Mouse (Mus musculus) MEL (cell line): Measurements from ENCODE around the gene Sgf29. TPM values are rescaled to one million over a fixed set of nuclear protein-coding genes. Genes with fewer than 3 reads are reported as not detected.
A peak's percentile ranks its signal among the peaks of the same experiment; 100 is the strongest.

Experiments used
- DNase-seq: peaks from one replicate; pipeline ENCODE4 v3.0.0; 2011; ENCODE audit warnings: low read depth, low spot score
- H3K27ac ChIP-seq: 2 replicates; pipeline ENCODE4 v1.5.1; 2012; ENCODE audit warnings: low read depth, mild to moderate bottlenecking, control low read depth, low read length, moderate library complexity; ENCODE audit not compliant: control insufficient read depth
- H3K27me3 ChIP-seq, 2 experiments: fragments of 150-350 bp in 1 of 2; sonication (generic) in 1 of 2; 2 replicates each; pipeline ENCODE4 v1.6.1; 2012; ENCODE audit warnings: low read length in 2 of 2, mild to moderate bottlenecking in 2 of 2, improper control_type of control experiment in 1 of 2, moderate library complexity in 1 of 2; ENCODE audit not compliant: insufficient read depth in 2 of 2, control insufficient read depth in 1 of 2
- H3K36me3 ChIP-seq, 2 experiments: 2 replicates each; pipeline ENCODE4 v1.6.1; 2012 to 2014; ENCODE audit warnings: low read length in 2 of 2, improper control_type of control experiment in 1 of 2, inconsistent platforms in 1 of 2, mild to moderate bottlenecking in 1 of 2; ENCODE audit not compliant: insufficient read depth in 2 of 2, control insufficient read depth in 1 of 2
- H3K4me1 ChIP-seq, 2 experiments: fragments of 150-350 bp in 1 of 2; sonication (generic) in 1 of 2; 2 replicates each; pipeline ENCODE4 v1.6.1; 2012; ENCODE audit warnings: low read length in 2 of 2, improper control_type of control experiment in 1 of 2, mild to moderate bottlenecking in 1 of 2; ENCODE audit not compliant: insufficient read depth in 2 of 2, control insufficient read depth in 1 of 2
- H3K4me3 ChIP-seq, 2 experiments: fragments of 150-350 bp in 1 of 2; sonication (generic) in 1 of 2; 2 replicates each; pipeline ENCODE4 v1.5.1; 2012; ENCODE audit warnings: low read depth in 2 of 2, low read length in 2 of 2, mild to moderate bottlenecking in 2 of 2, moderate library complexity in 2 of 2, control low read depth in 1 of 2, improper control_type of control experiment in 1 of 2; ENCODE audit not compliant: control insufficient read depth in 1 of 2, insufficient read depth in 1 of 2
- H3K79me2 ChIP-seq: 2 replicates; pipeline ENCODE4 v1.6.1; 2012; ENCODE audit warnings: mild to moderate bottlenecking, low read length, moderate library complexity; ENCODE audit not compliant: control insufficient read depth, poor library complexity, insufficient read depth
- H3K9ac ChIP-seq: 2 replicates; pipeline ENCODE4 v1.6.1; 2012; ENCODE audit warnings: low read depth, mild to moderate bottlenecking, control low read depth, low read length, moderate library complexity; ENCODE audit not compliant: control insufficient read depth, poor library complexity, severe bottlenecking
- H3K9me3 ChIP-seq: fragments of 150-350 bp; sonication (generic); replicated peaks from 2 replicates; pipeline ENCODE4 v1.6.1; 2012; ENCODE audit warnings: mild to moderate bottlenecking, low read length, improper control_type of control experiment, moderate library complexity; ENCODE audit not compliant: insufficient read depth
- BHLHE40 ChIP-seq: IDR thresholded peaks from 2 replicates; pipeline ENCODE4 v1.6.1; 2012; ENCODE audit warnings: low read depth, mild to moderate bottlenecking, inconsistent platforms, low read length, improper control_type of control experiment, borderline replicate concordance
- CHD2 ChIP-seq: IDR thresholded peaks from 2 replicates; pipeline ENCODE4 v1.6.1; 2011; ENCODE audit warnings: low read length, improper control_type of control experiment
- CTCF ChIP-seq, 3 experiments: IDR thresholded peaks in 2 of 3; conservative IDR thresholded peaks in 1 of 3; 2 replicates each; pipeline ENCODE4 v1.5.1; 2011 to 2012; ENCODE audit warnings: low read length in 3 of 3, low read depth in 2 of 3, mild to moderate bottlenecking in 2 of 3, improper control_type of control experiment in 1 of 3, inconsistent platforms in 1 of 3, mixed read lengths in 1 of 3, moderate library complexity in 1 of 3; ENCODE audit not compliant: control insufficient read depth in 1 of 3, insufficient read depth in 1 of 3, poor library complexity in 1 of 3, severe bottlenecking in 1 of 3
- E2F4 ChIP-seq: IDR thresholded peaks from 2 replicates; pipeline ENCODE4 v1.6.1; 2011; ENCODE audit warnings: low read depth, low read length, improper control_type of control experiment, borderline replicate concordance
- ELF1 ChIP-seq: IDR thresholded peaks from 2 replicates; pipeline ENCODE4 v1.6.1; 2014; ENCODE audit warnings: low read depth, mild to moderate bottlenecking, inconsistent platforms, low read length, improper control_type of control experiment, moderate library complexity
- EP300 ChIP-seq, 2 experiments: IDR thresholded peaks; 2 replicates each; pipeline ENCODE4 v1.6.1; 2011; ENCODE audit warnings: improper control_type of control experiment in 2 of 2, low read length in 2 of 2, low read depth in 1 of 2, mild to moderate bottlenecking in 1 of 2
- ETS1 ChIP-seq: IDR thresholded peaks from 2 replicates; pipeline ENCODE4 v1.6.1; 2012; ENCODE audit warnings: low read depth, mild to moderate bottlenecking, inconsistent platforms, low read length, improper control_type of control experiment, moderate library complexity
- GATA1 ChIP-seq: IDR thresholded peaks from 2 replicates; pipeline ENCODE4 v1.6.1; 2011; ENCODE audit warnings: low read depth, low read length, improper control_type of control experiment
- MAFK ChIP-seq: IDR thresholded peaks from 2 replicates; pipeline ENCODE4 v1.6.1; 2011; ENCODE audit warnings: low read depth, mild to moderate bottlenecking, low read length, improper control_type of control experiment, borderline replicate concordance
- MAX ChIP-seq: IDR thresholded peaks from 2 replicates; pipeline ENCODE4 v1.6.1; 2011; ENCODE audit warnings: low read length, improper control_type of control experiment
- MEF2A ChIP-seq: IDR thresholded peaks from 2 replicates; pipeline ENCODE4 v1.6.1; 2014; ENCODE audit warnings: low read depth, mild to moderate bottlenecking, inconsistent platforms, low read length, improper control_type of control experiment; ENCODE audit not compliant: poor library complexity, insufficient replicate concordance, severe bottlenecking; ENCODE audit errors: extremely low read depth
- MYB ChIP-seq: IDR thresholded peaks from 2 replicates; pipeline ENCODE4 v1.6.1; 2011; ENCODE audit warnings: mild to moderate bottlenecking, low read depth, low read length, improper control_type of control experiment
- MYC ChIP-seq: IDR thresholded peaks from 2 replicates; pipeline ENCODE4 v1.6.1; 2011; ENCODE audit warnings: low read depth, mild to moderate bottlenecking, low read length, improper control_type of control experiment, moderate library complexity
- NRF1 ChIP-seq: IDR thresholded peaks from 2 replicates; pipeline ENCODE4 v1.6.1; 2014; ENCODE audit warnings: low read depth, mild to moderate bottlenecking, inconsistent platforms, low read length, improper control_type of control experiment, moderate library complexity; ENCODE audit not compliant: poor library complexity, insufficient read depth, severe bottlenecking
- POLR2A ChIP-seq, 2 experiments: IDR thresholded peaks; 2 replicates each; pipeline ENCODE4 v1.6.1; 2011 to 2012; ENCODE audit warnings: low read length in 2 of 2, mild to moderate bottlenecking in 2 of 2, control low read depth in 1 of 2, improper control_type of control experiment in 1 of 2, low read depth in 1 of 2, moderate library complexity in 1 of 2; ENCODE audit not compliant: control insufficient read depth in 1 of 2, insufficient read depth in 1 of 2, poor library complexity in 1 of 2
- POLR2AphosphoS5 ChIP-seq: IDR thresholded peaks from 2 replicates; pipeline ENCODE4 v1.6.1; 2012; ENCODE audit warnings: low read depth, borderline replicate concordance, mild to moderate bottlenecking, inconsistent platforms, low read length, moderate library complexity, mixed read lengths
- RCOR1 ChIP-seq: IDR thresholded peaks from 2 replicates; pipeline ENCODE4 v1.6.1; 2012; ENCODE audit warnings: low read depth, mild to moderate bottlenecking, inconsistent platforms, low read length, improper control_type of control experiment
- SIN3A ChIP-seq: IDR thresholded peaks from 2 replicates; pipeline ENCODE4 v1.6.1; 2012; ENCODE audit warnings: low read length, improper control_type of control experiment, inconsistent platforms
- TAL1 ChIP-seq: IDR thresholded peaks from 2 replicates; pipeline ENCODE4 v1.6.1; 2012; ENCODE audit warnings: mild to moderate bottlenecking, inconsistent platforms, low read length, moderate library complexity, mixed read lengths
- TBP ChIP-seq: IDR thresholded peaks from 2 replicates; pipeline ENCODE4 v1.8.0; 2011; ENCODE audit warnings: low read depth, low read length, improper control_type of control experiment
- TCF12 ChIP-seq: IDR thresholded peaks from 2 replicates; pipeline ENCODE4 v1.6.1; 2014; ENCODE audit warnings: low read depth, mild to moderate bottlenecking, inconsistent platforms, low read length, improper control_type of control experiment, moderate library complexity
- USF1 ChIP-seq: IDR thresholded peaks from 2 replicates; pipeline ENCODE4 v1.6.1; 2014; ENCODE audit warnings: low read depth, mild to moderate bottlenecking, inconsistent platforms, low read length, improper control_type of control experiment, moderate library complexity
- ZC3H11A ChIP-seq: IDR thresholded peaks from 2 replicates; pipeline ENCODE4 v1.6.1; 2012; ENCODE audit warnings: low read depth, mild to moderate bottlenecking, inconsistent platforms, low read length, improper control_type of control experiment
- ZNF384 ChIP-seq: IDR thresholded peaks from 2 replicates; pipeline ENCODE4 v1.6.1; 2012; ENCODE audit warnings: low read depth, mild to moderate bottlenecking, inconsistent platforms, low read length, improper control_type of control experiment
- polyA plus RNA-seq, 2 experiments: library from polyadenylated mRNA; stranded (reverse) in 1 of 2; unstranded in 1 of 2; fragments of >175 nt in 1 of 2; fragments of >200 nt in 1 of 2; gene quantifications; 2 replicates each; pipeline versions ENCODE4 v1.2.1 to v1.2.4; 2012; ENCODE audit warnings: low replicate concordance in 2 of 2, low read depth in 1 of 2; ENCODE audit not compliant: insufficient read length in 2 of 2, insufficient read depth in 1 of 2, missing spikeins in 1 of 2
- total RNA-seq: library from RNA; depleted of rRNA; stranded (reverse); fragments of 300-350 nt; gene quantifications from 2 replicates; pipeline ENCODE4 v1.2.3, GENCODE M21; 2012

Gene Sgf29
- total and polyA plus RNA-seq, 3 experiments = 81.7 to 117 TPM; not detected in 1

DNA sequence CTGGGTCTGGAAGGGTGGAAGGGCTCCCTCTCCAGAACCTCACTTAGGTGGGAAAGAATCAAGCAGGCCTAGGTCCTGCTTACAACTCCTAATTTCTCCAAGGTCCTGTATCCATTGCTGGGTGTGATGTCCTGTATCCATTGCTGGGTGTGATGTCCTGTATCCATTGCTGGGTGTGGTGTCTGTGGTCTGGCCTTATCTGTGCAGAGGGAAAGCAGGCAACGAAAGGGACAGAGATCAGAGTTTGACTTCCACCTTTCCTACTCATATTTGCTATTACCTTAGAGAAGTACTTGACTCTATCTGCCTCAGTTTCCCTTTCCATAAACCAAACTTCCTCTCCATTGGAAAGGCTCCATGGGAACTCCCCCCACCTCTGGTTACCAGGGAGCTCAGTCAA, 25.7 kb upstream of the Sgf29 start:
- H3K27ac ChIP-seq = peak overlapping the region; percentile 22
- H3K79me2 ChIP-seq = no peaks in the 10 kb centered on the region
- peaks cover 0 to 40% of the 10 kb centered on the region in 2 experiments; a peak in 2 of 4 replicates for H3K36me3 ChIP-seq
- H3K9ac ChIP-seq = no peak overlapping the region
- peak; percentile 53 for DNase-seq
- peak; percentile 75 to 78 for TF ChIP-seq EP300 (IDR thresholded peaks at IDR 0.05; ENCODE audit: low read depth in 1 of 2, low read length in 2 of 2)
- TF ChIP-seq SIN3A = 0 out of 2 replicates have a peak, but pooled peaks have one; percentile 26
- TF ChIP-seq TCF12 = peak; percentile 58
- TF ChIP-seq GATA1 = peak; percentile 72
- no peak for TF ChIP-seq CHD2
- 0 out of 2 replicates have a peak, but pooled peaks have one; percentile 10 for TF ChIP-seq MAFK
- TF ChIP-seq TAL1 = peak; percentile 73
- peak; percentile 71 for TF ChIP-seq RCOR1
- TF ChIP-seq BHLHE40 = no peak
- TF ChIP-seq TBP = no peak
- peak; percentile 45 for TF ChIP-seq ETS1
- no peaks in the 10 kb centered on the region for H3K27me3 ChIP-seq
- H3K4me1 ChIP-seq = peaks cover 23 to 52% of the 10 kb centered on the region in 2 experiments
- H3K9me3 ChIP-seq = no peaks in the 10 kb centered on the region
- no peak overlapping the region for H3K4me3 ChIP-seq

DNA sequence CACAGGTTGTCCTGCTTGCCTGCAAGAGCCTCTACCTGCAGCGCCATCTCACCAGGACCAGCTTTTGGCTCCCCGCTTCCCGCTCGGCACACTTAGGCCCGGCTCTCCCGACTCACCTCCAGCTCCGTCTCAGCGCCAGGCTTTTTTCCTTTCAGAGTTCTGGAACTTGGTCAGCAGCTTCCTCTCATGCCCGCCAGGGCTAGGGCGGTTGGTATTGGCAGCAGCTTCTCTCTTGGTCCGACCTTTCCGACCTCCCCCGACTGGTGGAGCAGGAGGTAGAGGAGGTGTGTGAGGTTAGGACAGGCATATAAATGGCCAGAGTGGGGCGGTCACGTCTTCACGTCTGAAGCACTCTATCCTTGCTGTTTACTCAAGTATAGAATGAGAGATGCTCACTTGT, 24.3 kb upstream of the Sgf29 start:
- no peaks in the 10 kb centered on the region for H3K27me3 ChIP-seq
- TF ChIP-seq TAL1 (no peak), GATA1 (no peak), TBP (no peak), CTCF (IDR thresholded peaks at IDR 0.05 in 2 of 3, conservative IDR thresholded peaks at IDR 0.05 in 1 of 3; ENCODE audit: control insufficient read depth in 1 of 3, insufficient read depth in 1 of 3, low read depth in 2 of 3, low read length in 3 of 3, poor library complexity in 1 of 3, severe bottlenecking in 1 of 3) (no peak), NRF1 (no peak)
- peaks cover 0 to 40% of the 10 kb centered on the region in 2 experiments; a peak in 2 of 4 replicates for H3K36me3 ChIP-seq
- peak overlapping the region; percentile 27 to 60 for H3K4me3 ChIP-seq
- peak overlapping the region; percentile 52; the same call in 1 of the 2 replicates for H3K27ac ChIP-seq
- peaks cover 23 to 52% of the 10 kb centered on the region in 2 experiments for H3K4me1 ChIP-seq
- no peaks in the 10 kb centered on the region for H3K9me3 ChIP-seq
- peak overlapping the region; percentile 68 for H3K9ac ChIP-seq
- no peaks in the 10 kb centered on the region for H3K79me2 ChIP-seq
- DNase-seq = no peak

DNA sequence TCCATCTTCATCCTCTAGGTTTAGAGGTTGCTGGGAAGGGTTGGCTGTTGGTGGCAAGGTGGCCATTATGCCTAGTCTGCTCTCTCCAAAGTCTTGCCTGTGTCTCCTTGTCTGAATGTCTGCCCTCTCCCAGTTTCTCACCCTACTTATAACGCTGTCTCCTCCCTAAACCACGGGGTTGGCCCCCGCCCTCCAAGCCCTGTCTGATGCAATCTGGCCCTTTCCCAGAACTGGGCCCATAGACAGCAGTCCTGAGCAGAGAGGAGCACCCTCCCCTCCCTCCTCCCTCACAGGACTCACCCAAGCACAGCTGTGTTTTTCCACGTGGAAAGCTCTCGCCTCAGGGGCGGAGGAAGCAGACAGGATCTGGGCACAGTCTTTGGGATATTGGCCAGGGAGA, 23.7 kb upstream of the Sgf29 start:
- peak; percentile 81 for DNase-seq
- H3K9ac ChIP-seq = peak overlapping the region; percentile 68
- TF ChIP-seq GATA1 = no peak
- TF ChIP-seq POLR2A (IDR thresholded peaks at IDR 0.05; ENCODE audit: control insufficient read depth in 1 of 2, insufficient read depth in 1 of 2, low read depth in 1 of 2, low read length in 2 of 2, poor library complexity in 1 of 2) = peak in 1 of 2 experiments; percentile 49; a peak in 2 of 4 replicates
- no peak for TF ChIP-seq E2F4
- TF ChIP-seq TCF12 = peak; percentile 50; the same call in 1 of the 2 replicates
- peak in 1 of 2 experiments; percentile 59; a peak in 2 of 4 replicates for TF ChIP-seq EP300 (IDR thresholded peaks at IDR 0.05; ENCODE audit: low read depth in 1 of 2, low read length in 2 of 2)
- TF ChIP-seq RCOR1 = peak; percentile 41; the same call in 1 of the 2 replicates
- TF ChIP-seq ETS1 = peak; percentile 81
- TF ChIP-seq POLR2AphosphoS5 = no peak
- TF ChIP-seq MAX = peak; percentile 21; the same call in 1 of the 2 replicates
- TF ChIP-seq SIN3A = peak; percentile 66
- no peak for TF ChIP-seq ELF1
- peak; percentile 52; the same call in 1 of the 2 replicates for TF ChIP-seq USF1
- TF ChIP-seq MYB = no peak
- no peak for TF ChIP-seq MEF2A
- TF ChIP-seq TBP = peak; percentile 63; the same call in 1 of the 2 replicates
- peak; percentile 50; the same call in 1 of the 2 replicates for TF ChIP-seq MYC
- no peak for TF ChIP-seq ZC3H11A
- no peak for TF ChIP-seq TAL1
- no peak for TF ChIP-seq ZNF384

More for the DNA sequence above, 23.7 kb upstream of the Sgf29 start:
- H3K36me3 ChIP-seq = peaks cover 0 to 40% of the 10 kb centered on the region in 2 experiments; a peak in 2 of 4 replicates
- no peaks in the 10 kb centered on the region for H3K79me2 ChIP-seq
- H3K27me3 ChIP-seq = no peaks in the 10 kb centered on the region
- no peaks in the 10 kb centered on the region for H3K9me3 ChIP-seq
- peak overlapping the region; percentile 27 to 60 for H3K4me3 ChIP-seq
- H3K4me1 ChIP-seq = peaks cover 23 to 52% of the 10 kb centered on the region in 2 experiments
- H3K27ac ChIP-seq = peak overlapping the region; percentile 52
